Mouse (Mus musculus): ENCODE measurements around the gene Urod. TPM values are rescaled to one million over a fixed set of nuclear protein-coding genes. Genes with fewer than 3 reads are reported as not detected.

Urod gene
- polyA plus RNA-seq, 1 experiment: 107 TPM

DNA sequence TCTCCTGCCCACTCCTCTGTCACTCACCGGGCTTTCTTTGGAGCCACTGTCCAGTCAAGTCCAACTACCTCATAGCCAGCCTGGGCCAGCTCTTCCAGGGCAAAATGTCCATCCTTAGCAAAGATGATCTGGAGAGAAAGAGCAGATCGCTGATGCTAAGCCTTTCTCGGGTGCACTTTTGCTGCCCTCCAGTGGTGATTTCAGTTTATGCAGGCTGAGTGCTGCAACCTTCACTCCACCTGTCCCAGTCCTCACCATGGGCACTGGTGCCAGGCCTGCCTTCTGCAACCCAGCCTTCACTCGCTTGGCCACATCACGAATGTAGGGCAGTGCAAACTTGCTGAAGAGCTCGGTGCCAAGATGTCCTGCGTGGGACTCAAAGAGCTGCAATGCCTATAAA lies 2.8 kb downstream of the Urod start:
- peak; percentile 87 to 93 for DNase-seq
- peaks cover 23% of the 10 kb centered on the region for H3K4me1 ChIP-seq (ENCODE audit: control insufficient read depth, insufficient read depth, low read length)
- 3% methylated on average over 7 of the region's 7 CpGs for WGBS
- no peak overlapping the region for H3K4me3 ChIP-seq (replicated peaks; ENCODE audit: insufficient read depth, low read depth, low read length)
- H3K27ac ChIP-seq (ENCODE audit: insufficient read depth, low read length): no peak overlapping the region
- TF ChIP-seq CTCF (IDR thresholded peaks at IDR 0.05; ENCODE audit: borderline replicate concordance, insufficient read depth, low read depth, low read length) (peak; percentile 93), POLR2A (IDR thresholded peaks at IDR 0.05; ENCODE audit: borderline replicate concordance, insufficient read depth, low read length) (no peak)
- no peaks in the 10 kb centered on the region for H3K27me3 ChIP-seq (ENCODE audit: control insufficient read depth, insufficient read depth, low read length)

DNA sequence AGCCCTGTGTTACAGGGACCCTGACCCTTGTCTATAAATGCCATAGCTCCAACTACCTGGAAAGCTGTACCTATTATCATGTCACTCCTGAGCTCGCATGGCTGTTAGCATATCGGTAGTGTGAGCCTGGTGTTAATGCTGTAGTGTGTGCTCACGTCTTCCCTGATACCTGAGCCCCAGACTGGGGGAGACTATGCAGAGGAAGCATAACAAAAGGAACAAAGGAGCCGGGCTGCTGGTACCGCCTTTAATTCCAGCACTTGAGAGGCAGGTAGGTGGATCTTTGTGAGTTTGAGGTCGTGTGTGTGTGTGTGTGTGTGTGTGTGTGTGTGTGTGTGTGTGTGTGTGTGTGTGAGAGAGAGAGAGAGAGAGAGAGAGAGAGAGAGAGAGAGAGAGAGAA lies 4.5 kb downstream of the Urod start:
- no peak for DNase-seq
- no peaks in the 10 kb centered on the region for H3K27me3 ChIP-seq (ENCODE audit: control insufficient read depth, insufficient read depth, low read length)
- H3K27ac ChIP-seq (ENCODE audit: insufficient read depth, low read length): no peak overlapping the region
- H3K4me3 ChIP-seq (replicated peaks; ENCODE audit: insufficient read depth, low read depth, low read length): no peak overlapping the region
- WGBS: 75% methylated on average over 6 of the region's 6 CpGs
- H3K4me1 ChIP-seq (ENCODE audit: control insufficient read depth, insufficient read depth, low read length): peaks cover 21% of the 10 kb centered on the region
- TF ChIP-seq CTCF (IDR thresholded peaks at IDR 0.05; ENCODE audit: borderline replicate concordance, insufficient read depth, low read depth, low read length) (no peak), POLR2A (IDR thresholded peaks at IDR 0.05; ENCODE audit: borderline replicate concordance, insufficient read depth, low read length) (no peak)

GRCm38 (mm10) chr4:116987122-116987456 lies 7.1 kb downstream of the Urod start:
- no peak overlapping the region for H3K4me3 ChIP-seq (replicated peaks; ENCODE audit: insufficient read depth, low read depth, low read length)
- no peak for DNase-seq
- TF ChIP-seq POLR2A (IDR thresholded peaks at IDR 0.05; ENCODE audit: borderline replicate concordance, insufficient read depth, low read length): no peak
- no peak for TF ChIP-seq CTCF (IDR thresholded peaks at IDR 0.05; ENCODE audit: borderline replicate concordance, insufficient read depth, low read depth, low read length)
- H3K27ac ChIP-seq (ENCODE audit: insufficient read depth, low read length): no peak overlapping the region
- H3K27me3 ChIP-seq (ENCODE audit: control insufficient read depth, insufficient read depth, low read length): no peaks in the 10 kb centered on the region
- peaks cover 16% of the 10 kb centered on the region for H3K4me1 ChIP-seq (ENCODE audit: control insufficient read depth, insufficient read depth, low read length)
- WGBS: 58% methylated on average over 5 of the region's 5 CpGs

GRCm38 (mm10) chr4:116986400-116987121 lies 7.7 kb downstream of the Urod start:
- H3K27ac ChIP-seq (ENCODE audit: insufficient read depth, low read length): no peak overlapping the region
- peak; percentile 79 for TF ChIP-seq CTCF (IDR thresholded peaks at IDR 0.05; ENCODE audit: borderline replicate concordance, insufficient read depth, low read depth, low read length)
- no peak for TF ChIP-seq POLR2A (IDR thresholded peaks at IDR 0.05; ENCODE audit: borderline replicate concordance, insufficient read depth, low read length)
- WGBS: 33% methylated on average over 17 of the region's 17 CpGs
- peak; percentile 79 to 82 for DNase-seq
- H3K27me3 ChIP-seq (ENCODE audit: control insufficient read depth, insufficient read depth, low read length): no peaks in the 10 kb centered on the region
- H3K4me1 ChIP-seq (ENCODE audit: control insufficient read depth, insufficient read depth, low read length): peaks cover 15% of the 10 kb centered on the region
- H3K4me3 ChIP-seq (replicated peaks; ENCODE audit: insufficient read depth, low read depth, low read length): no peak overlapping the region

DNA sequence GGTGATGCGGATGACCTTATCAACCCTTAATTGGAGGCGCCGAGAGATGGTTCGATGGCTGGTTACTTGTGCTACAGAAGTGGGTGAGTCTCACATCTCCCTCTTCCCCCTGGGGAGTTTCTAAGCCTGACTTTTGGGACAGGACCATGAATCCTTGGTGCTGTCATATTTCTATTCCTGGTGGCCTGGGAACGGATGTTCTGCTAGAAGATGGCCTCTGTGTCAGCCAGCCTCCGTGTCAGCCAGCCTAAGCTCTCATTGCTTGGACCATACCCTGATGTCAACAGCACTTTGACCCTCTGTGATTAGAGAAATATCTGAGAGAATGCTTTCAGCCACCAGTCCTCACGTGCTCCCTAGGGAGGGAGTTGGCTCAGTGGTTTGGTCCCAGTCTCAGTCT lies 8.5 kb downstream of the Urod start:
- Histone ChIP-seq H3K4me3 (replicated peaks; ENCODE audit: insufficient read depth, low read depth, low read length) (no peak overlapping the region), H3K27ac (ENCODE audit: insufficient read depth, low read length) (no peak overlapping the region), H3K4me1 (ENCODE audit: control insufficient read depth, insufficient read depth, low read length) (peaks cover 9% of the 10 kb centered on the region), H3K27me3 (ENCODE audit: control insufficient read depth, insufficient read depth, low read length) (no peaks in the 10 kb centered on the region)
- DNase-seq: no peak
- TF ChIP-seq POLR2A (IDR thresholded peaks at IDR 0.05; ENCODE audit: borderline replicate concordance, insufficient read depth, low read length) (no peak), CTCF (IDR thresholded peaks at IDR 0.05; ENCODE audit: borderline replicate concordance, insufficient read depth, low read depth, low read length) (no peak)
- WGBS: 92% methylated on average over 7 of the region's 7 CpGs

DNA sequence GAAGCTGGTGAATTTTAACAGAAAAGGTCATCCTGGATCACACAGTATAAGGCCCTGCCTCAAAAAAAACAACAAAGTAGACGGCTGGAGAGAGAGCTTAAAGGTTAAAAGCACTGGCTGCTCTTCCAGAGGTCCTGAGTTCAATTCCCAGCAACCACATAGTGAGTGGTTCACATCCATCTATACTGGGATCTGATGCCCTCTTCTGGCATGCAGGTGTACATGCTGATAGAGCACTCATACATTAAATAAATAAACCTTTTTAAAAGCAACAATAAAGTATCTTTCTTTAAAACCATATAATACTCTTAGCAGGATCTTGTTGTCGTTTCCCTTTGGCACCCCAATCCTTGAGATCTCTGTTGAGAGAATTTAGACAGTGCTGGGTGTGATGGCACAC lies 17.7 kb downstream of the Urod start:
- DNase-seq: no peak
- Histone ChIP-seq H3K27me3 (ENCODE audit: control insufficient read depth, insufficient read depth, low read length) (no peaks in the 10 kb centered on the region), H3K4me3 (replicated peaks; ENCODE audit: insufficient read depth, low read depth, low read length) (no peak overlapping the region), H3K4me1 (ENCODE audit: control insufficient read depth, insufficient read depth, low read length) (no peaks in the 10 kb centered on the region), H3K27ac (ENCODE audit: insufficient read depth, low read length) (no peak overlapping the region)
- TF ChIP-seq POLR2A (IDR thresholded peaks at IDR 0.05; ENCODE audit: borderline replicate concordance, insufficient read depth, low read length): no peak
- TF ChIP-seq CTCF (IDR thresholded peaks at IDR 0.05; ENCODE audit: borderline replicate concordance, insufficient read depth, low read depth, low read length): no peak
- WGBS: 77% methylated on average over 2 of the region's 2 CpGs

DNA sequence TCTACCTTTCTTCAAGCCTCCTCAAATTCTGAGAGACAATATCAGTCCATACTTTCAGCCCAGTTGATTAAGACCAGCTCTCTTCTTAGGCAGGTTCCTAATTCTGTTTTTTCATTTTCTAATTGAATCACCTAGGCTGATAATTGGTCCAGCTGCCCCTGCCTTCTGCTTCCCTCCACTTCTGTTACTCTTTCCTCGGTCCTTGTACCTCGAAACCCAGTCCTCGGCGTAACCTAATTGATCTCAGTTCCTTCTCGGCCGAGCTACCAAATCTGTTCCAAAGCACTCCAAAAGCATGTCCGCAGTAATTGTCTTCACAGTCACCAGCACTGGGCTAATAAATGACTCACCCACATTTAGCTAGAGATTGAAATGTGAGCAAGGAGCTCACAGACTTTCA lies 39.3 kb downstream of the Urod start:
- Histone ChIP-seq H3K4me1 (ENCODE audit: control insufficient read depth, insufficient read depth, low read length) (no peaks in the 10 kb centered on the region), H3K27ac (ENCODE audit: insufficient read depth, low read length) (no peak overlapping the region), H3K4me3 (replicated peaks; ENCODE audit: insufficient read depth, low read depth, low read length) (no peak overlapping the region), H3K27me3 (ENCODE audit: control insufficient read depth, insufficient read depth, low read length) (no peaks in the 10 kb centered on the region)
- TF ChIP-seq CTCF (IDR thresholded peaks at IDR 0.05; ENCODE audit: borderline replicate concordance, insufficient read depth, low read depth, low read length) (no peak), POLR2A (IDR thresholded peaks at IDR 0.05; ENCODE audit: borderline replicate concordance, insufficient read depth, low read length) (no peak)
- DNase-seq: no peak
- WGBS: 84% methylated on average over 7 of the region's 7 CpGs

DNA sequence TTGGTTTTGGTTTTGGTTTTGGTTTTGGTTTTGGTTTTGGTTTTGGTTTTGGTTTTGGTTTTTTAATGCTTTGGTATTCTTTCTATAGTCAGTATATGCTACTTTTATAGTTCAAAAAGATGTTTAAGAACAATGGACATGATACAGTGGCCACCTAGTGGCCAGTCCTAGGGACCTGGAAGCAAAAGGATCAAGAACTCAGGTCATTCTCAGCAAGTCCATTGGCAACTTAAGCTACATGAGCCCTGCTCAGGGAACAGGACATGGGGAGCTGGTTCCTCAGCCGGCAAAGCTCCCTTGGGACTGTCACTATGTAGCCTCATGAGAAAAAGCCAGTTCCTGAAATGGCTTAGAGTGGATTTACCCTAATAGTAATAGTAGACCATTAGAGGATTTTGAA lies 42.6 kb downstream of the Urod start:
- H3K27me3 ChIP-seq (ENCODE audit: control insufficient read depth, insufficient read depth, low read length): no peaks in the 10 kb centered on the region
- 30% methylated on average over 1 of the region's 1 CpGs for WGBS
- no peak overlapping the region for H3K27ac ChIP-seq (ENCODE audit: insufficient read depth, low read length)
- no peak for DNase-seq
- H3K4me1 ChIP-seq (ENCODE audit: control insufficient read depth, insufficient read depth, low read length): no peaks in the 10 kb centered on the region
- TF ChIP-seq CTCF (IDR thresholded peaks at IDR 0.05; ENCODE audit: borderline replicate concordance, insufficient read depth, low read depth, low read length) (peak; percentile 41; the same call in 1 of the 2 replicates), POLR2A (IDR thresholded peaks at IDR 0.05; ENCODE audit: borderline replicate concordance, insufficient read depth, low read length) (no peak)
- H3K4me3 ChIP-seq (replicated peaks; ENCODE audit: insufficient read depth, low read depth, low read length): no peak overlapping the region
